Mouse (Mus musculus): ENCODE measurements at regions not wholly inside any gene's neighbourhood (a gene's known extent, or its start where the extent isn't known, plus 50 kb on each side); places are given as distances from the start of the nearest gene placed in this dataset.

GRCm38 (mm10) chr13:113730062-113730775 is 64.1 kb upstream of the Arl15 start:
- no peak for TF ChIP-seq CTCF (conservative IDR thresholded peaks at IDR 0.05; ENCODE audit: insufficient read depth, insufficient read length, low read depth, low read length)
- no peak for TF ChIP-seq POLR2A (IDR thresholded peaks at IDR 0.05; ENCODE audit: low read depth, low read length)

Data from kidney, adult 2 months (tissue).